Mouse (Mus musculus): ENCODE measurements around the gene Mpp4.

DNA sequence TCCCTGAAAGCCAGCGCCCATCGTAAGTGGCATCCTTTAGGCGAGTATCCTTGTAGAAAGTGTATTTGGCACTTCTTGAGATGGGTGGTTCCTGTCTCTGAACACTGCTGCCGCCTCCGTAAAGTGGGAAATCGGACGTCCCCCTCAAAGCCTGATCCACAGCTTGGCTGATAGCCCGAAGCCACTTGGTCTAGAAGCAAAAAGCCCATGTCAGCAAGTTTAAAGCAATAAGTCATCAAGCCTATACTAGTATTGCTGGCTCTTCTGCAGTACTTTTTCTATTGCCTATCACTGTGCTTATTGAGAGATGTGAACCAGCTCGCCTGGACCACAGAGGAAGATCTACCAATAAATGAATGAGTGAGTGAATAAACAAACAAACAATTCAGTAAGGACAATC is 22.2 kb upstream of the Mpp4 start:
- no peak for TF ChIP-seq CTCF (IDR thresholded peaks at IDR 0.05)
- no peak for TF ChIP-seq EP300 (IDR thresholded peaks at IDR 0.05)
